Mouse (Mus musculus) ovary, postnatal 10 days (tissue): ENCODE results near the gene Hnf1a.

Experiments used
- DNase-seq: peaks from one replicate; pipeline ENCODE4 v3.0.0; 2022; ENCODE audit warnings: low spot score

The Hnf1a gene

DNA sequence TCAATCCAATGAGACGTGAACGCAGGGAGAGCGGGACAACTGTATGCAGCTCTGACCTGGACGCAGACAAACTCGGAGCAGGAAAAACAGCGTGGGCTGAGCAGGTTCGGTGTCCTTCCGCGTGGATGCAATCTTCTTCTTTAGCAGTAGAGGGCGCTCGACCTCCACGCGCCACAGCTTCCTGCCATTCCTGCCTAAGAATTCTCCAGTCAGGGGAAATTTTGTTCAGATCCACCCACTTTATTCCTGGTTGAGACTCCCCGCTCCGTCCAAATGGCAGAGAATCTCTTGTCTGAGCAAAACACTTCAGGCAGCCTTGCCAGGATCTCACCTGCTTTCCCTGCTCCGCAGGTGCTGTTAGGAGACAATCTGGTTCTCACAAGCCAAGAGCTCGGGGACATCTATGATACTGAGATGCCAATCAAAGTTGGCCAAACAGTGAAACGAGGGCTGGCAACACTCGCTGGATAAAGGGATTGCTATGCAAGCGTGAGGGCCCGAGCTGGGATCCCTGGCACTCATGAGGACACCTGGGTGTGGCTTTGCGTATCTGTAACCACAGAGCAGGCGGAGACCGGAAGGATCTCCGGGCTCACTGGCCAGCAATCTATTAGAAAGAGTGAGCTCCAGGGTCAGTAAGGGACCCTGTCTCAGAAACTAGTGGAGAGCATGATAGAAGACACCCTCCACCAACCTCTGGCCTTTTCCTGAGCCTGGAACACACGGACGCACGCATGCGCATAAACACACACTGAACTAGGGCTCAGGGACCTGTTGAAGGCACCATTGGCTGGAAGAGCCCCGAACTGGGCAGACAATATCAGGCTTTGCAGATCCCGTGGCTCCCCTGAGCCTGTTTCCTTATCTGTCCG, 8.6 kb upstream of the Hnf1a start:
- DNase-seq, result peak; percentile 27

DNA sequence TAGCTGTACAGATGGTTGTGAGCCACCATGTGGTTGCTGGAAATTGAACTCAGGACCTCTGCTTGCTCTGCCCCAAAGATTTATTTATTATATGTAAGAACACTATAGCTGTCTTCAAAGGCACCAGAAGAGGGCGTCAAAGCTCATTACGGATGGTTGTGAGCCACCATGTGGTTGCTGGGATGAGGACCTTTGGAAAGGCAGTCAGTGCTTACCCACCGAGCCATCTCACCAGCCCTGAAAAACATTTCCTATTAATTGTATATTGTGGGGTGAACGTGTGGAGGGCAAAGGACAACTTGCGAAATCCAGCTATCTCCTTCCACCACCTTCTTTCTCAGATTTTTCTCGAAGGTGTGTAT, 8.0 kb upstream of the Hnf1a start:
- DNase-seq, result no peak

DNA sequence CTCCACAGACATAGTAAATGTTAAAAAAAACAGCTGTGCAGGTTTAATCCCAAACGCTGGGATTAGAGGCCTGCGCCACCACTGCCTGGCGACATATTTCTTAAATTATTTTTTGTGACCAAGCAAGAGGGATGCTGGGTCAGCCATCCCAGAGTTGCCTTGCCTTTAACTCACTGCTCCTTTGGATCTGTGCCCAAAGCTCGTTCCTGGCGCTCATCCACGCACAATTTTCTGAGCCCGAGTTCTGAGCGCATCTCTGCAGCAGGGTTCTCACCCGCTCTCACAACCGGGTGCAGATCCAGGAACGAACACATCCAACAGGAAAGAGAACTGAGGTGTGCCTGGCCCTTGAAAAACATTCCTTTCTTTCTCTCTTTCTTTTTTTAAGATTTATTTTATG, 7.6 kb upstream of the Hnf1a start:
- DNase-seq, result no peak

DNA sequence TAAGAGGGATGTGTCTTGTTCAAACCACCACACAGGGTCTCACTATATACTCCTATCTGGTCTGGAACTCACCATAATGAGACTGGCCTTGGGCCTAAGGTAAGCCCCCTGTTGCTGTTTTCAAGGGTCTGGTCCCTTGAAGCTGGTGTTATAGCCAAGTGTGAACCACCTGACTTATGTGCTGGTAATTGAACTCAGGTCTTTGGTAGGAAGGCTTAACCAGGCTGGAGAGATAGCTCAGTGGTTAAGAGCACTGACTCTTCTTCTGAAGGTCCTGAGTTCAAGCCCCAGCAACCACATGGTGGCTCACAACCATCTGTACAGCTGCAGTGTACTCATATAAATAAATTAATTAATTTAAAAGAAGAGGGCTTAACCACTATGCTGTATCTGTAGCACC, 6.0 kb upstream of the Hnf1a start:
- DNase-seq, result no peak

DNA sequence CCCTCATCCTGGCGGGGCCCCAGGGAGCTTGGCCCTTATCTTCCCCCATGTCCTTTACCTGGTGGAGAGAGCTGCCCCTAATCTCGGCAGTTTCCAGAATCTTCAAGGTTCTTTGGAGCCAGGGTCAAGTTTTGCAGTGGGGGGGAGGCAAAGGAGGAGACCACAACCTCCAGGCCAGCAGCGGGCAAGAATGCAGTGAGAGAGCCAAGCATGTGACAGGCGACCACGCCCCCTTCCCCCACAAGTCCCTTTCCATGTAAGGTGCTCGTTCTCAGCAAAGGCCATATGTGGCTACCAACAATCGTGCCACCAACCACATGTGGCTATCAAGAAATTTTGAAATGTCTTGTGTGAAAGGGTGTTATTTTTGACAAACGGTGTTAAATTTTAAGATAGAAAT, 2.2 kb upstream of the Hnf1a start:
- no peak for DNase-seq

DNA sequence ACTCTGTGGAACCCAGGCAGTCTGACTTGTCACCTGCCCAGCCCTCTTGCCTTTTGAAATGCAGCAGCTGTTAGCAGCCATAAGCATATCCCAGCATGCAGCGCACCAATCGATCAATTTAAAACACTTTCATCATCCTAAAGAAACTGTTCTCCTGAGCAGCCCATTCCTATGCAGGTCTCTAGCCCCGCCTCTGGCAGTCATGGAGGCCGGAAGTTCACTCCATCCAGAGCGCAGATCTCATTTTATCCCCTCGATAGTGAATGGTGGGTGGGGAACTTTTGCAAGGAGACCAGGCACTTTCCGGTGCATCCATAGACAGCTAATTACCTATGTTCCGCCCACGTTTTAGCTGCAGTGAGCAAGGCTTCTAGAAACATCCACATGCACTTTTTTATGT, 1.3 kb upstream of the Hnf1a start:
- no peak for DNase-seq

DNA sequence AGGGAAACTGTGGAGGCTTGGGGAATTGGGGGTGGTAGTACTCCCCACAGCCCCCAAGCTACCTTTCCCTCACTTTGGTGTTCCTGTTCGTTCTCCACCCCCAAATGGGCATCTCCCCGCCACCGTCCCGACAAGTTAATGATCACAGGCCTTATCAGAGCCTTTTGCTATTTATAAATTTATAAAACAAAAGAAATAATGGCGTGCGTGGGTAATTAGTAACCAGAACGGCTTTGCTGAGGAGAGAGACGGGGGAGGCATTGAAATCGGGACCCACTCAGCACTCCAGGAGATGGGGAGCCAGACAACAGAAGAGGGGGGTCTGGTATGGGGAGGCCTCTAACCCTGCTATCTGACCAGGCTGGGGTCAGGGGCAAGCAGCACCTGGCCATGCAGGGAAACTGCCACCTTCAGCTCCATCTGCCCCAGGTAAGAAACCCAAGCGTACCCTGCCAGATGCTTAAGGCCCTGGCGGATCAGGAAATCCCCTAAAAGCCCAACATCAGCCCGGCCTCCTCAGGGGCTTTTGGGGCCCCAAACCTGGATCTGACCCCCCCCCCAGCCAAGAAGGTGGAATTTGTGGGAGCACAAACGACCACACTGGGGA, 1.2 kb downstream of the Hnf1a start:
- no peak for DNase-seq

DNA sequence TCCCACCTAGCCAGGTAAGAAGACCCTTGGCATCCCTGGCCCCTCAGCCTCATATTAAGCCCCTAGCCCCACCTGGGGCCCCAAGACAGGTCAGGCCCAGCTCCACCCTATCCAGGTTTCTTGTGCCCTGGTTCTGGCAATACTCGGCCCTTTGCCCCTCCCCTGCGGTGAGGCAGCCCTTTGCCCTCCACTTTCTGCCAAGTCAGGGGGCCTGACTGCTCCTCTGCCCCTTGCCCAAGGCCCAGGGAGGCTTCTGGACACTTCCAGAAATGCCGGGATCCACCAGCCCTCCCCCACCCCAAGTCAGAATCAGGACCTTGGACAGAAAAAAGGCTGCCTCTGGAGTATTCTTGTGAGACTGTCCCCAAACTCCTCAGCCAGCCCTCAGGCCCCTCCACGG, 1.8 kb downstream of the Hnf1a start:
- DNase-seq, result no peak

DNA sequence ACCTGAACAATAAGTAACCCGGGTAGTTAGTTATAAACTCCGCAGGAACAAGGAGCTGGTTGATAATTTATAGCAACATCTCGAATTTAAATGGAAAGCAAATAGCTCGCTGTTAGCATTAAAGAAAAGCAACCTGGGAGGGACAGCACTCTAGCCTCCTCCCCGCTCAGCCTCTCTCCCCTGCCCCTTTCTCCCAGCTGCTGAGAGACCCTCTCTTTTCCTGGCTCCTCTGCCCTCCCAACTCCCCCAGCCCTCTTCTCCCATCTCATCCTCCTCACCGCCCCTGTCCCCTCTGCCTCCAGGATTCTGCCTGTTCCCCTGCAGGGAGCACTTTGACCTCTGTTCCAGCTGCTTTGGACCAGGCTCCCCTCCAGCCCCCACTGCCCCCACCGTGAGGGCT, 2.2 kb downstream of the Hnf1a start:
- DNase-seq, result no peak

DNA sequence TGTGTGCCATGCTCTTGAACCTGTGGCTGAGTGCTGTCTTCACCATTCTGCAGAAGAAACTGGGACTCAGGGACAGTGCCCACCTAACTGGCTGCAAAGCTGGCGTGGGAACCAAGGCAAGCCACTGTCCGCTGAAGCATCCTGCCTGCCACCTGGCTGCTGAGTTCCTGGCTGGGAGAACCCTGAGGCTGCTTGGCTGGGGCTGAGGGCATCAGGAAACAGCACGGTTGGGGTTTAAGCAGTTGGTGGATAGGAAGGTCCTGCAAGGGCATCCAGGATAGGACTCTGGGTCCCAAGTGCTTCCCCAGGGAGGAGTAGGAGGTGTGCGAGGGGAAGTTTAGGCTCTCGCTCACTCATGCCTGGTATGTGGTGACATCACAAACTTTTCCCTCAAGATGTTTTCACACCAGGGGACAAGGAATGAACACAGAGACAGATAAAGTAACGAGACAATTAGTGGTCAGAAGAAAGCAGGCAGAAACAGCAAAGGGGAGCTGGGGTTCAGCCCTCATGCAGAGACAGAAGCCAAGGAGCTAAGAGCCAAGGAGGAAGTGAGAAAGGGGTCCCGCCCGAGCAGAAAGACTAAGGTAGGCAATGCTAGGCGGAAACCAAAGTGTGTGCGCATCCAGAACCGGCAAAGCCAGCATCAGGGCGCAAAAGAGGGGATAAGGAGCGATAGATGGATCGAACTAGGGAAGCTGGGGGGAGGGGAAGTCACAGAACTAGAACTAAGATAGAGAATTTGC, 3.2 kb downstream of the Hnf1a start:
- DNase-seq, result no peak

DNA sequence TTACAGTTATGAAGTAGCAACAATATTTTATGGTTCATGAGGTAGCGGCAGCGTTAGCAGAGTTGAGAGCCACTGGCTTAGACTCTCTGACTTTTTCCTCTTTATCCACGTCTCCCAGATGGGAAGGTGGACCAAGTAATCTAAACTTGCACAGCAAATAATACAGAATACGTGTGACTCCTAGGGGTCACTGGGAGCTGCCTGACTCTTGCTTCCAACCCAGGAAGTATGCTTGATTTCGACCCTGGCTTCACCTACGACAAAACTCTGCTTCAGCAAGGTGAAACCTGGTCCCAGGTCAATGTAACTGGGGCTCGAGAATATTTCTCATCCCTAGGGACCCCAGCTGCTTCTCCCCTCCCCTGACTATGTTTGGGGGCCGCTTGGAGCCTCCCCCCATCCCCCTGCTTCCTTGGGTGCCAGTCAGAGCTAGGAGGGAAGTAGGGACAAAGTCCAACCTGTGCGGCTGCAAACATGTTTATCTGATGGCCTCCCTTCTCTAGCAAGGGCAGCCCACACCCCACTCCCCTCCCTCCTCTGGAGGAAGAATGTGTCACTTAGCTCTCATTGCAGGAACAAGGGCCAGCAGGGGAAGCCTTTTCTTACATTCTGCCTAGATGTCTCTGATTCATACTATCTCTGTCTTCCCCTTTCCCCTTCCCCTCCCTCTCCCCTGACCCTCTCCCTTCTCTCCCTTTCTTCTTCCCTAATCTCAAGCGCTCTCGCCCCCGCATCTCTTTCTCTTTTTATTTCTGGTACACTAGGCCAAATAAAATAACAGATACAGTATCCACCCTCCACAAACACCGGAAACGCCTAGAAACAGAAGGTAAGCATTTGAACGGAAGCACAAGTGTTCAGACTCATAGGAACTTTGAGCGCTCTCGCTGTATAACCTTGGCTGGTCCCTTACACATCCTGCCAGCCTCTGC, 5.7 kb downstream of the Hnf1a start:
- DNase-seq, result no peak

DNA sequence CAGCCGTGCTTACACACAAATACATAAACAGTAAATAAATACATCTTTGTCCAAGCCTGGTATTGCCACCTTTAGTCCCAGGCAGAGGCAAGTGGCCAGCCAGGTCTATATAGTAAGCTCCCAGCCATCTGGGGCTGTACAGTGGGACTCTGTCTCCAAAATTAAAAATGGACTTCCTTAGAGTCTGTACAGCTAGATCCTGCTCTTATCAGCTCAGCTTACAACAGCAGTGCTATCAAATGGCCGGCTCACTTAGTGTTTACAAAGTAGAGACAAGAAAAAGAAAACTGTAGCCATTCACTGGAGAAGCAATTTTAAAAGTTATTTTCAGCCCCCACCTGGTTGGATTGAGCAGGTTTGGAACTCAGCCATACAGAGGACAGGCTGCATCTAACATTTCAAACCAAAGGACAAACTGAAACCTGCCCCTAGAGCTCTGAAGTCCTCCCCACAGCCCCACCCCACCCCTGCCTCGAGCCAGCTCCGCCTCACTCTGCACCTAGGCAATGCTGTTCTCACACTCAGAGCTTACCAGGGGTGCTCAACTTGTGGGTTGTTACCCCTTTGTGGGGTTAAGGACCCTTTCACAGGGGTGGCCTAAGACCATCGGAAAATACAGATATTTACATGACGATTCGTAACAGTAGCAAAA, 6.5 kb downstream of the Hnf1a start:
- DNase-seq, result no peak

DNA sequence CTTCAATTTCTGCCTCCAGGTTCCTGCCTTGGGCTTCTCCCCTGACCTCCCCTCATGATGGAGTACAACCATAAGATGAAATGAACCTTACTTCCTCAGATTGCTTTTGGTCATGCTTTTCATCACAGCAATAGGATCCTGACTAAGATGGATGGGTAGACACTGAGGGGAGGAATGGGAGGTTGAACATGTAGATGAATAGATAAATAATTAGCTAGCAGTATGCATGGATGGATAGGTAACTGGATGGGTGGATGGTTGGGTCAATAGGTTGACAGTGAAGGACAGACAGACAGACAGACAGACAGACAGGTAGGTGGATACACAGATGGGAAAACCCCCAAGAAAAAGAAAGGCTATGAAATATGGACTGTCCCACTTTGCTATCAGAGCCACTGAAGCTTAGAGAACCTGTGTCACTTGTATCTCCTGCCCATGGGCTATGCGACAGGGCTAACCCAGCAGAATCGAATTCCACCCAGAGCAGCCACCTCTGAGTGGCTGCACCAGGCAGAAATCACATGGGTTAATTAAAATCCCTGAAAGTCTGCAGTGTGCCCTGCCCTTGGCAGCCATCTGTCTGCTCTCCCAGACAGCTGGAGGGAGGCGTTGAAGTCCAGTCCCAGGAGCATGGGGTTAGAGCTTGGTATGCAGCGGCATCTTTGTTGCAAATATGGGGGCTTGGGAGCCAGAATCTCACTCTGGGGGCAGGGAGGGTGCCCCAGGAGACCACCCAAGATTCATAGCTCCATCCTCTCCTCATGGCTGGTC, 9.1 kb downstream of the Hnf1a start:
- no peak for DNase-seq

DNA sequence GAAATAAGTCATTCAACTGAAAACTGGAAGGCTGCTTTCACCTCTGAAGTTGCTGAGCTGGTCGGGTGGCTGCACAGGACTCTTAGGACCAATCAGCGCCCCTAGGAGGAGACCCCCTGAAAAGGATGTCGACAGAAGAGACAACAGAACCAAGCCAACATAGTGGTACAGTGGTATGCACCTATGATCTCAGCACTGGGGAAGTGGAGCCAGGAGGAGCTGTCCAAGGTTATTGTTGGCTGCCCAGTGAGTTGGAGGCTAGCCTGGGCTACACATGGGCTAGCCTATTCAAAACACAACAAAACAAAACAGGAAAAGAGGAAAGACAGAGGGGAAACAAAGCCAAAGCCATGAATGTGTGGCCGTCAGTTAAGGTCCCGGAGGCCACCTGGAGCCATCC, 12.8 kb downstream of the Hnf1a start:
- DNase-seq, result no peak

DNA sequence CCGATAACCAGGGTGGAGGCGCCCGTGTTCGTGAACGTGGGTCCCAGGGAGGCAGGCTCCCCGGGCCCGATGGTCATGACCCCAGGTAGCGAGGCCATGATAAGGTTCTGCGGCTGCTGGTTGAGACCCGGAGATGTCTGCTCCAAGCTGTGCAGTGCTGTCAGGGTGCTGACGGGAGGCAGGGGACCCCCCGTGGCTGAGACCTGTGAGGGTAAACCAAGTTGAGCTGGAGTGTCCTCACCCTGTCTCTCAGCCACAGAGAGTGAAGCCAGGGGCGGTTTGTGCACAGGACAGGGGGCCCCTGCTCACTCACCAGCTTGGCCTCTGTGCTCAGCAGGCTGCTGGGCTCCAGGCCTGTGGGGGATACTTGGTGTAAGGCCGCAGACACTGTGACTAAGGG, 17.6 kb downstream of the Hnf1a start:
- no peak for DNase-seq

DNA sequence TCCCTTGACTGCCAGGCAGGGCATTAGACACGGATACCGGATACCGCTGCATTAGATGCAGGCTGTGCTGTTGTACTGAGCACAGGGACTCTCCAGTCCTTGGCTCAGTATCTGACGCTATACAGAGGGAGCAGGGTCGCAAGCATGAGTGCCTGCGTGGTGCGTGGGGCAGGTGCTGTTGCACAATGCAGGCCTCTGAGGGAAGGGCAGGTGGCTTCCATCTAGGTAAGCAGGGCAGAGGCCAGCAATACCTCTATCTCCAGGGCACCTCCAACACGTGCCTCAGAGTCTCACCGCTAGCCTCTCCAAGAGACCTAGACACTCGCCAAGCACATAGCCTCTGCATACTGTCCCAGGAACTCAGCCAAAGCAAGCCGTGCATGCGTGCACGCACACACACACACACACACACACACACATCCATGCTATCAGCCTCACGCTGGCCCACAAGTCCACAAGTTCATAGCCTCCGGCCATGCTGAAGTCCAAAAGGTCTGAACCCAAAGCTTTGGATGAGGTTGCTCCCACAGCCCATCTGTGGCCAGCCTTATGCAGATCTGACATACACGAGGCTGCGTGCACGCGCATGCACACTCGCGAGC, 19.5 kb downstream of the Hnf1a start:
- DNase-seq, result no peak

DNA sequence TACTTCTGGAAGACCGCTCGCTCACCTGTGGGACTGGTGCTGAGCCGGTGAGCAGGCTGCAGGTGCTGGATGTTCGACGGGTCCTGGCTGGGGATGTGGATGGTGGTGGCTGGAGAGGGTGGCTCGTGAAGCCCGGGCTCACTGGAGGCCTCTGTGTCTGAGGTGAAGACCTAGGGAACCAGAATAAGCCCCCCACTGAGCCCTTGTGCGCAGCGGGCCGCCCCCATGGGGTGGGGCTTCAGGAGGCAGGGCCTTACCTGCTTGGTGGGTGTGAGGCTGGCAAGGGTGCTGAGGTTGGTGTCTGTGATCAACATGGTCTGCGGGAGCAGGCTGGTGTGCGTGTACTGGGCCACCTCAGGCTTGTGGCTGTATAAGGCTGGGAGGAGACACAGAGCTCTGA, 20.2 kb downstream of the Hnf1a start:
- no peak for DNase-seq

DNA sequence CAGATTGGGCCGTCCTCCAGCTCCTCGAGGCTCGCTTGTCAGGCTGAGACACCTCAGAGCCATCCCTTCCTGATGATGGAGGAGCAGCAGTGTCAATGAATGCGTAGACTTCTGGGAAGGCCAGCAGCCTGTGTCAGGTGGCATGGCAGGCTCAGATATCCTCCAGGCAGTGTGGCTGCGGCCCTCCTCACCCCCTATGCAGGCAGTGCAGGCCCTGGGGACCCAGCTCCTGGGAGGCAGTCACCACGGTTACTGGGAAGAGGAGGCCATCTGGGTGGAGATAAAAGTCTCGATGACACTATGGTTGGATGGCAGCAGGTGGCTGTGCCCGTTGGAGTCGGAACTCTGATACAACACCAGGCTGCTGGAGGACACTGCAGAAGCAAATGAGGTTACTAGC, 21.1 kb downstream of the Hnf1a start:
- no peak for DNase-seq

DNA sequence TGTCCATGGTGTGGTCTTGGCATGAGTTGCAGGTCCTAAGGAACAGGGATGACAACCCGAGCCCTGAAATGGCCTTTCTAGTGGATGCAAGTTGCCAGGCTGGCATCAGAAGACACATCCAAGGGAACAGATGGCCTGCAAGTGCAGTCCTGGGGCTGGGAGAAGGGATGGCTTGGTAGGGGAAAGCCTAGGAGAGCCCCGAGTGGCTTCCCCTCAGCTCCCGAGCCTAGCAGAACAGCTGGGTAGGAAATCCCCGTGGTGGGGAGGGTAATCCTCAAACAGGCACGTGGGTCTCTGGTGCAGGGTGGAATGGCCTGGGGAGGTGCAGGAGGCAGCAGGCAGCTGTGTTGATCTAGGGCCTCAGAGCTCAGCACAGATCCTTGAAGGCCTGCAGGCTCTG, 21.6 kb downstream of the Hnf1a start:
- no peak for DNase-seq

DNA sequence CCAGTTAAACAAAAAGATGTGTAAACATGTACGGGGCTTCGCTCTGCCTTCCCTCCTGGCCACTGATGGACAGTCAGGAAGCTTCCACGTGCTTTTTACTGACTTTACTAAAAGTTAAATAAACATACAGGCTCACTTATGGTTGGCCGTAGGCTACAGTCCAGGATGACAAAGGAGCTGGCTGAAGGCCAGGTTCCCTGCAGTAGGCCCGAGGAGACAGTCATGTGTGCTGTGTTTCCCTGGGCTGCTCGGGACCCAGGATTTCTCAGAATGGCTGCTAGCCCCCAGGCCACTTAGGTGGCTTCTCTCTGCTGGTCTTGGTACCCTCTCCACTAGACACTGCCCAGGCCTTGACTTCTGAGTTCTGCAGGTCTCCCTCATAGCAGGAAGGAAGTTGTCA, 22.0 kb downstream of the Hnf1a start:
- no peak for DNase-seq
